Mouse (Mus musculus) intestine, postnatal 0 days (tissue): Measurements from ENCODE around the gene Dock11. TPM values are rescaled to one million over a fixed set of nuclear protein-coding genes. Genes with fewer than 3 reads are reported as not detected.

ENCODE experiments used
- ATAC-seq: fragments of 200-750 bp; cut with Nextera tagmentation; 2 replicates; pipeline ENCODE4 v1.8.0; 2017; ENCODE audit warnings: mild to moderate bottlenecking, moderate TSS enrichment, moderate library complexity
- H3K27ac ChIP-seq: fragments of 300-500 bp; sonication (generic); 2 replicates; pipeline ENCODE4 v1.5.1; 2014; ENCODE audit warnings: mild to moderate bottlenecking, low read depth, low read length, moderate library complexity
- H3K27me3 ChIP-seq: fragments of 300-500 bp; sonication (generic); replicated peaks from 2 replicates; pipeline ENCODE4 v1.6.1; 2014; ENCODE audit warnings: low read length, mixed read lengths; ENCODE audit not compliant: control insufficient read depth, insufficient read depth
- H3K36me3 ChIP-seq: fragments of 300-500 bp; sonication (generic); 2 replicates; pipeline ENCODE4 v1.6.1; 2014; ENCODE audit warnings: mild to moderate bottlenecking, moderate library complexity; ENCODE audit not compliant: control insufficient read depth, insufficient read depth
- H3K4me1 ChIP-seq: fragments of 300-500 bp; sonication (generic); replicated peaks from 2 replicates; pipeline ENCODE4 v1.6.1; 2014; ENCODE audit warnings: antibody characterized with exemption, low read length, mixed read lengths; ENCODE audit not compliant: control insufficient read depth, insufficient read depth
- H3K4me2 ChIP-seq: fragments of 300-500 bp; sonication (generic); replicated peaks from 2 replicates; pipeline ENCODE4 v1.6.1; 2014; ENCODE audit warnings: low read depth, mild to moderate bottlenecking, moderate library complexity
- H3K4me3 ChIP-seq: fragments of 300-500 bp; sonication (generic); 2 replicates; pipeline ENCODE4 v1.5.1; 2014; ENCODE audit warnings: low read depth, low read length
- H3K9ac ChIP-seq: fragments of 300-500 bp; sonication (generic); 2 replicates; pipeline ENCODE4 v1.6.1; 2014; ENCODE audit warnings: mild to moderate bottlenecking, low read depth, low read length
- H3K9me3 ChIP-seq: fragments of 300-500 bp; sonication (generic); 2 replicates; pipeline ENCODE4 v1.6.1; 2016; ENCODE audit warnings: mixed run types; ENCODE audit not compliant: control insufficient read depth
- CTCF ChIP-seq: sonication (generic); IDR thresholded peaks from 2 replicates; pipeline ENCODE4 v1.5.1; 2016; ENCODE audit warnings: low read depth, mild to moderate bottlenecking, control low read depth, antibody characterized with exemption, moderate library complexity
- WGBS: fragments of 180-500 bp; shearing (Covaris S2); extraction: QIAGEN DNeasy Blood & Tissue Kit; methylation state at CpG from one replicate; pipeline ENCODE4 v1.1.7; 2014; 5-methylcytosine and 5-hydroxymethylcytosine counted together
- polyA plus RNA-seq: library from polyadenylated mRNA; unstranded; fragments of >200 nt; fragmentation: Nextera tagmentation; extraction: Ambion mirVana; gene quantifications from 2 replicates; pipeline ENCODE4 v1.2.1, GENCODE M21; 2015

The Dock11 gene
- polyA plus RNA-seq, 1 experiment from 2014 or later, result 3.2 TPM

GRCm38 (mm10) chrX:35897648-35898500 lies 9.2 kb downstream of the Dock11 start:
- H3K9me3 ChIP-seq, result no peaks in the 10 kb centered on the region
- H3K36me3 ChIP-seq, result no peaks in the 10 kb centered on the region
- no peak overlapping the region for H3K9ac ChIP-seq
- H3K4me2 ChIP-seq, result no peak overlapping the region
- no peak overlapping the region for H3K27ac ChIP-seq
- no peak for TF ChIP-seq CTCF
- no peaks in the 10 kb centered on the region for H3K27me3 ChIP-seq
- no peaks in the 10 kb centered on the region for H3K4me1 ChIP-seq
- ATAC-seq, result no peak
- 78% methylated on average over 11 of the region's 11 CpGs for WGBS
- H3K4me3 ChIP-seq, result no peak overlapping the region

GRCm38 (mm10) chrX:35898501-35898766 lies 9.8 kb downstream of the Dock11 start:
- Histone ChIP-seq H3K4me2 (no peak overlapping the region), H3K36me3 (no peaks in the 10 kb centered on the region), H3K9ac (no peak overlapping the region), H3K9me3 (no peaks in the 10 kb centered on the region), H3K4me1 (no peaks in the 10 kb centered on the region), H3K27me3 (no peaks in the 10 kb centered on the region), H3K27ac (no peak overlapping the region), H3K4me3 (no peak overlapping the region)
- WGBS, result 96% methylated on average over 2 of the region's 2 CpGs
- no peak for ATAC-seq
- TF ChIP-seq CTCF, result no peak

GRCm38 (mm10) chrX:35904352-35904751 lies 15.7 kb downstream of the Dock11 start:
- Histone ChIP-seq H3K4me3 (no peak overlapping the region), H3K36me3 (no peaks in the 10 kb centered on the region), H3K27me3 (no peaks in the 10 kb centered on the region), H3K9me3 (no peaks in the 10 kb centered on the region), H3K4me1 (no peaks in the 10 kb centered on the region), H3K4me2 (no peak overlapping the region), H3K9ac (no peak overlapping the region), H3K27ac (no peak overlapping the region)
- WGBS, result 68% methylated on average over 7 of the region's 7 CpGs
- TF ChIP-seq CTCF, result no peak
- ATAC-seq, result no peak

GRCm38 (mm10) chrX:35906696-35907330 lies 18.2 kb downstream of the Dock11 start:
- no peaks in the 10 kb centered on the region for H3K36me3 ChIP-seq
- no peaks in the 10 kb centered on the region for H3K27me3 ChIP-seq
- H3K4me3 ChIP-seq, result no peak overlapping the region
- H3K27ac ChIP-seq, result no peak overlapping the region
- no peak overlapping the region for H3K9ac ChIP-seq
- TF ChIP-seq CTCF, result no peak
- ATAC-seq, result no peak
- H3K9me3 ChIP-seq, result no peaks in the 10 kb centered on the region
- H3K4me2 ChIP-seq, result no peak overlapping the region
- H3K4me1 ChIP-seq, result no peaks in the 10 kb centered on the region
- WGBS, result 76% methylated on average over 4 of the region's 4 CpGs

GRCm38 (mm10) chrX:35919558-35919957 lies 30.9 kb downstream of the Dock11 start:
- 79% methylated on average over 2 of the region's 2 CpGs for WGBS
- no peak for TF ChIP-seq CTCF
- H3K9ac ChIP-seq, result no peak overlapping the region
- no peaks in the 10 kb centered on the region for H3K27me3 ChIP-seq
- no peaks in the 10 kb centered on the region for H3K4me1 ChIP-seq
- H3K4me2 ChIP-seq, result no peak overlapping the region
- no peak overlapping the region for H3K4me3 ChIP-seq
- H3K27ac ChIP-seq, result no peak overlapping the region
- H3K9me3 ChIP-seq, result no peaks in the 10 kb centered on the region
- H3K36me3 ChIP-seq, result no peaks in the 10 kb centered on the region
- no peak for ATAC-seq

GRCm38 (mm10) chrX:35920096-35920607 lies 31.5 kb downstream of the Dock11 start:
- H3K9me3 ChIP-seq, result no peaks in the 10 kb centered on the region
- H3K4me3 ChIP-seq, result no peak overlapping the region
- TF ChIP-seq CTCF, result no peak
- no peak overlapping the region for H3K27ac ChIP-seq
- no peaks in the 10 kb centered on the region for H3K27me3 ChIP-seq
- WGBS, result 77% methylated on average over 3 of the region's 3 CpGs
- H3K36me3 ChIP-seq, result no peaks in the 10 kb centered on the region
- no peak for ATAC-seq
- H3K4me1 ChIP-seq, result no peaks in the 10 kb centered on the region
- H3K9ac ChIP-seq, result no peak overlapping the region
- H3K4me2 ChIP-seq, result no peak overlapping the region
